Mouse (Mus musculus): ENCODE measurements around the gene Myl9.

The Myl9 gene

DNA sequence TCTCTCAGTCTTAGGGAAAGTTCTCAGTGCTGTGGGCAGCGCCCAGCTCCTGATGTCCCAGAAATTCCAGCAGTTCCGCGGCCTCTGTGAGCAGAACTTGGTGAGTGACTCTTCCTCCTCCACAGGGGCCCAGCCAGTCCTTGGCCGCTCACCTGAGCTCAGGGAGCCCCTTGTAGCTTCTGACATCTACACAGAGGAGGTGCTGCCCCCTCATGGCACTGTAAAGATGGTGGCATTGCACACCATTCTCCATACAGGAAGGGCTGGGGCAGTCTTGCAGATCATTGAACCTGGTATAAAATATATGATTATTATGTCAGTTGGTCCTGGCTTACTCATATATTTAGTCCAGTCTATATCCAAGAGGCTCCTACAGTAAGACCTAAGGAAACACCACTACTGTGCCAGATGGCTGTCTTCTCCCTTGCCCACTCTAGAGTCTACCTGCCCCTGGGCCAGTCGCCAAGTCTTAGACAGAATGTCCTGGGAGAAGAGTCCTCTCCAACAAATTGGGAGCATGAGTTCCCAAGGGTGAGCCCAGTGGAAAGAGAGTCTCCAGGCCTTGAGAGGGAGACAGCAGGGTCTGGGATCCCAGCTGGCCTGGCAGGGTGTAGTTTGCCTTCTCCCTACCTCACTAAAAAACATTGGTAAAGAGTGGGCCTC is 14.2 kb upstream of the Myl9 start:
- peaks cover 74% of the 10 kb centered on the region for H3K36me3 ChIP-seq (ENCODE audit: insufficient read depth, low read length)
- TF ChIP-seq CTCF (conservative IDR thresholded peaks at IDR 0.05; ENCODE audit: low read length), result peak; percentile 14; the same call in 1 of the 2 replicates
- TF ChIP-seq POU5F1 (IDR thresholded peaks at IDR 0.05; ENCODE audit: borderline replicate concordance, low read length), result no peak
- H3K9me3 ChIP-seq (ENCODE audit: low read length), result no peaks in the 10 kb centered on the region

GRCm38 (mm10) chr2:156761521-156762278 is 13.5 kb upstream of the Myl9 start:
- H3K9me3 ChIP-seq (ENCODE audit: low read length), result no peaks in the 10 kb centered on the region

More for the DNA sequence above, 14.2 kb upstream of the Myl9 start:
- Histone ChIP-seq H3K27me3 (ENCODE audit: insufficient read depth, low read length) (no peaks in the 10 kb centered on the region), H3K4me3 (replicated peaks; ENCODE audit: low read length) (no peak overlapping the region), H3K4me1 (replicated peaks; ENCODE audit: low read depth, low read length) (peaks cover 43% of the 10 kb centered on the region)

DNA sequence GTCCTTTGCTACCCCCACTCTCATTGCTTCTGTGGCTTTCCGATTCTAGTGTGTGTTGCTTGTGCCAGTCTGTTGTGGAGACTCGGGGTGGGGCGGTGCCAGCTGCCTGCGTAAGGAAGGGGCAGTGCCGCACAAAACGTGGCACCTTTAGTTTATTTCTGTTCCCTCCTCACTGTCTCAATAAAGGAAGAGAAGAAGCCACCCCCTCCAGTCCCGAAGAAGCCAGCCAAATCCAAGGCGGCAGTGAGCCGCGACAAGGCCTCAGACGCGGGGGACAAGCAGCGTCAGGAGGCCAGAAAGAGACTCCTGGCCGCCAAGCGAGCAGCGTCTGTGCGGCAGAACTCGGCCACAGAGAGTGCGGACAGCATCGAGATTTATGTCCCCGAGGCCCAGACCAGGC is 12.7 kb upstream of the Myl9 start:
- peaks cover 59% of the 10 kb centered on the region for H3K36me3 ChIP-seq (ENCODE audit: insufficient read depth, low read length)
- peak overlapping the region; percentile 11; the same call in 1 of the 2 replicates for H3K4me3 ChIP-seq (replicated peaks; ENCODE audit: low read length)
- TF ChIP-seq POU5F1 (IDR thresholded peaks at IDR 0.05; ENCODE audit: borderline replicate concordance, low read length), result no peak
- H3K9me3 ChIP-seq (ENCODE audit: low read length), result no peaks in the 10 kb centered on the region
- H3K4me1 ChIP-seq (replicated peaks; ENCODE audit: low read depth, low read length), result peaks cover 50% of the 10 kb centered on the region
- no peaks in the 10 kb centered on the region for H3K27me3 ChIP-seq (ENCODE audit: insufficient read depth, low read length)

More at GRCm38 (mm10) chr2:156761521-156762278, 13.5 kb upstream of the Myl9 start:
- no peaks in the 10 kb centered on the region for H3K27me3 ChIP-seq (ENCODE audit: insufficient read depth, low read length)
- peaks cover 67% of the 10 kb centered on the region for H3K36me3 ChIP-seq (ENCODE audit: insufficient read depth, low read length)
- peak overlapping the region; percentile 11; the same call in 1 of the 2 replicates for H3K4me3 ChIP-seq (replicated peaks; ENCODE audit: low read length)
- H3K4me1 ChIP-seq (replicated peaks; ENCODE audit: low read depth, low read length), result peaks cover 48% of the 10 kb centered on the region
- no peak for TF ChIP-seq CTCF (conservative IDR thresholded peaks at IDR 0.05; ENCODE audit: low read length)
- no peak for TF ChIP-seq POU5F1 (IDR thresholded peaks at IDR 0.05; ENCODE audit: borderline replicate concordance, low read length)
- no peak for TF ChIP-seq NANOG (IDR thresholded peaks at IDR 0.05; ENCODE audit: borderline replicate concordance, low read length)

DNA sequence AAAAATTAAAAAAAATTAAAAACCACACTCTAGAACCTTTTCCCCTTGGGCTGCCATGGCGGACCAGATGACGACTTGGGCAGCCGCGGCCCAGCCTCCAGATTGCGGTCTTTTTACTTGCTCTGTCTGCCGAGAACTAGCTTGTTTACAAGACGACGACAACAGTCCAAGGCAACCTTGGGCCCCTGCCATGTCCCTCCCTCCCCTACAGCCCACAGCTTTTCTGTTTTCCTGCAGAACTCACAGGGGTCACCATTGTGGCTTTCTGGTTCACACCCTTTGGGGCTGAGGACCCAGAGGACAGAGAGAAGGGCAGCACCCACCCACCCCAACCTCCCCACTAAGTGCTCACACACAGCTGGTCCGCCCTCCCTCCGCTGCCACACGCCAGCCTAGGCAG is 12.1 kb upstream of the Myl9 start:
- peaks cover 53% of the 10 kb centered on the region for H3K36me3 ChIP-seq (ENCODE audit: insufficient read depth, low read length)
- TF ChIP-seq CTCF (conservative IDR thresholded peaks at IDR 0.05; ENCODE audit: low read length) (no peak), NANOG (IDR thresholded peaks at IDR 0.05; ENCODE audit: borderline replicate concordance, low read length) (no peak), POU5F1 (IDR thresholded peaks at IDR 0.05; ENCODE audit: borderline replicate concordance, low read length) (no peak)
- no peaks in the 10 kb centered on the region for H3K27me3 ChIP-seq (ENCODE audit: insufficient read depth, low read length)
- H3K4me1 ChIP-seq (replicated peaks; ENCODE audit: low read depth, low read length), result peaks cover 50% of the 10 kb centered on the region
- peak overlapping the region; percentile 41 for H3K4me3 ChIP-seq (replicated peaks; ENCODE audit: low read length)
- no peaks in the 10 kb centered on the region for H3K9me3 ChIP-seq (ENCODE audit: low read length)

DNA sequence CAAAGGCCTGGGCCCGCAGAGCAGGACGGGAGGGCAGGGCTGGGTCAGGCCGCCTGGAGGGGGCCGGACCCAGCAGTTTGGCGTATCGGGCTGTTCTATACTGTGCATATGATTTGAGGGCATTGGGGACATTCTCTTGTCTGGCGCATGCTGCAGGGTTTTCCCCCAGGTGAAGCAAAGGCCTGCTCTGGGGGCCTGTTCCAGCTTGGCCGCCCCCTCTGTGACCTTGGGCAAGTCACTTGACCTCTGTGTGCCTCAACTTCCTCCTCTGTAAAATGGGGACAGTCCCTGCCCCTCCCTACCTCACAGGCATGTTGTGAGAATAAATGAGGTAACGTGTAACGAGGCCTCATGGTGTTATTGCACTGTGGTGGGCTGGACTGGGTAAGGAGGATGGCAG is 11.2 kb upstream of the Myl9 start:
- H3K4me3 ChIP-seq (replicated peaks; ENCODE audit: low read length), result peak overlapping the region; percentile 41
- TF ChIP-seq POU5F1 (IDR thresholded peaks at IDR 0.05; ENCODE audit: borderline replicate concordance, low read length) (no peak), CTCF (conservative IDR thresholded peaks at IDR 0.05; ENCODE audit: low read length) (no peak), NANOG (IDR thresholded peaks at IDR 0.05; ENCODE audit: borderline replicate concordance, low read length) (no peak)
- peaks cover 50% of the 10 kb centered on the region for H3K4me1 ChIP-seq (replicated peaks; ENCODE audit: low read depth, low read length)
- H3K27me3 ChIP-seq (ENCODE audit: insufficient read depth, low read length), result no peaks in the 10 kb centered on the region
- H3K9me3 ChIP-seq (ENCODE audit: low read length), result no peaks in the 10 kb centered on the region
- H3K36me3 ChIP-seq (ENCODE audit: insufficient read depth, low read length), result peaks cover 44% of the 10 kb centered on the region

DNA sequence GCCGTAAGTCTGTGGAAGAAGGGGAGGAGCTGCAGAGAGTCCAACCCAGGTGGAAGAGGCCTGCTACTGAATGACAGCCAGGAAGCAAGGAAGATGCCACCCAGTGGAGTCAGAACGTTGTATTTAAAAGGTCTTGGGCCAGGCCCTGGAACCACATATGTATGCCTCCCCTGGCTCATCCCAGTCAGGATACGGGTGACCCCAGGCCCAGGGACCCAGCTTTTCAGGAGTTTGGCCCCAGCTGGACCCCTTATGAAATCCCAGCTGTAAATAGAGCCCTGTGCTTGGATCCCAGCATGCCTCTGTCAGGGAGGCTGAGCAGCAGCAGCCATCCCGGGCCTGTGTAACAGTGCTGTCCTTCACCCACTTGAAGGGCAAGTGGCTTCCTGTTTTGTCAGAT is 10.5 kb upstream of the Myl9 start:
- TF ChIP-seq NANOG (IDR thresholded peaks at IDR 0.05; ENCODE audit: borderline replicate concordance, low read length) (no peak), CTCF (conservative IDR thresholded peaks at IDR 0.05; ENCODE audit: low read length) (no peak), POU5F1 (IDR thresholded peaks at IDR 0.05; ENCODE audit: borderline replicate concordance, low read length) (no peak)
- no peak overlapping the region for H3K4me3 ChIP-seq (replicated peaks; ENCODE audit: low read length)

GRCm38 (mm10) chr2:156765593-156765992 is 9.6 kb upstream of the Myl9 start:
- Histone ChIP-seq H3K36me3 (ENCODE audit: insufficient read depth, low read length) (peaks cover 30% of the 10 kb centered on the region), H3K27me3 (ENCODE audit: insufficient read depth, low read length) (no peaks in the 10 kb centered on the region), H3K4me1 (replicated peaks; ENCODE audit: low read depth, low read length) (peaks cover 50% of the 10 kb centered on the region), H3K9me3 (ENCODE audit: low read length) (no peaks in the 10 kb centered on the region), H3K4me3 (replicated peaks; ENCODE audit: low read length) (no peak overlapping the region)
- TF ChIP-seq NANOG (IDR thresholded peaks at IDR 0.05; ENCODE audit: borderline replicate concordance, low read length) (no peak), POU5F1 (IDR thresholded peaks at IDR 0.05; ENCODE audit: borderline replicate concordance, low read length) (no peak), CTCF (conservative IDR thresholded peaks at IDR 0.05; ENCODE audit: low read length) (no peak)

More for the DNA sequence above, 10.5 kb upstream of the Myl9 start:
- Histone ChIP-seq H3K4me1 (replicated peaks; ENCODE audit: low read depth, low read length) (peaks cover 50% of the 10 kb centered on the region), H3K9me3 (ENCODE audit: low read length) (no peaks in the 10 kb centered on the region), H3K27me3 (ENCODE audit: insufficient read depth, low read length) (no peaks in the 10 kb centered on the region), H3K36me3 (ENCODE audit: insufficient read depth, low read length) (peaks cover 37% of the 10 kb centered on the region)

DNA sequence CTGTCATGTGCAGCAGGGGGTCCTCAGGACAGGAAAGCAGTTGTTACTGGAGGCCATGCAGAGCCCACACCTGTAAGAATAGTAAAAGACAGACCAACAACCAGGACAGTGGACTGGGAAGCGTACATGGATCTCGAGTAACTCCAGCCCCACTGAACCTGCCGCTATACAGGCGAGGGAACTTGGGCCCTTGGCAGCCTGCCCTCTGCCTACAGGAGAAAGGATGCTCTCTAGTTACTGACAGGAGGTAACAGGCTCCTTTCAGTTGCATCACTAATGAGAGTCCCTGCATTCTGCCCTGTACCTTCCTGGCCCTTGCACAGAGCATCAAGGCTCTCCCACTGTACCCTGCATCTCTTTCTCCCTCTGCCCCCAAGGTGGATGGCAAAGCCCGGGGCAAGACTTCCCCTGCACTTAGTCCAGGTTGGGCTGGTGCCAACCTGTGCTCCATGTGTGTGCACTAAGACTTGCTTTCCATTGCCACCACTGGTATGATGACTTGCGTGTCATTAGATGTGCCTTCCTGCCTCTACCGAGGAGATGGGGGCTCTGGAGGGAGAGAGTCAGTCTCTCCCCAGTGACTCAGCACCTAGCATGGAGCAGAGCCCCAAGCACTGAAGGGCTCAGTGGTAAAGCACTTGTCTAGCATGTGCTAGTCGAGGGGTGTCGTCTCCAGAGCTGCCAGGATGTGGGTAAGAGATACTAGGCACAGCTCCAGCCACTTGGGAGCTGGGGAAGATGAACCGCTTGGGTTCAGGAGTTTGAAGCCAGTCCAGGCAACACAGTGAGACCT is 8.8 kb upstream of the Myl9 start:
- TF ChIP-seq NANOG (IDR thresholded peaks at IDR 0.05; ENCODE audit: borderline replicate concordance, low read length), result no peak
- no peak for TF ChIP-seq POU5F1 (IDR thresholded peaks at IDR 0.05; ENCODE audit: borderline replicate concordance, low read length)
- no peak for TF ChIP-seq CTCF (conservative IDR thresholded peaks at IDR 0.05; ENCODE audit: low read length)
- Histone ChIP-seq H3K27me3 (ENCODE audit: insufficient read depth, low read length) (no peaks in the 10 kb centered on the region), H3K9me3 (ENCODE audit: low read length) (no peaks in the 10 kb centered on the region), H3K36me3 (ENCODE audit: insufficient read depth, low read length) (peaks cover 22% of the 10 kb centered on the region), H3K4me3 (replicated peaks; ENCODE audit: low read length) (no peak overlapping the region), H3K4me1 (replicated peaks; ENCODE audit: low read depth, low read length) (peaks cover 48% of the 10 kb centered on the region)
